Mouse (Mus musculus) B cell, adult 2 months (primary cell): ENCODE measurements around the gene Tyk2.

Source experiments
- DNase-seq, 2 experiments: peaks; one replicate each; pipeline ENCODE4 v3.0.0; 2022

Tyk2 gene

GRCm38 (mm10) chr9:21149077-21149653 lies 18.1 kb upstream of the Tyk2 start:
- no peak for DNase-seq

- DNase-seq: no peak
Observed at GRCm38 (mm10) chr9:21148427-21148826, 17.4 kb upstream of the Tyk2 start.

- peak; percentile 54 to 65 for DNase-seq
Observed at GRCm38 (mm10) chr9:21146722-21147121, 15.7 kb upstream of the Tyk2 start.

GRCm38 (mm10) chr9:21145431-21145830 lies 14.4 kb upstream of the Tyk2 start:
- DNase-seq: no peak

GRCm38 (mm10) chr9:21144361-21144760 lies 13.3 kb upstream of the Tyk2 start:
- DNase-seq: no peak

GRCm38 (mm10) chr9:21141922-21142321 lies 10.9 kb upstream of the Tyk2 start:
- no peak for DNase-seq

- DNase-seq: no peak
Observed at GRCm38 (mm10) chr9:21138386-21138785, 7.3 kb upstream of the Tyk2 start.

GRCm38 (mm10) chr9:21137229-21137628 lies 6.2 kb upstream of the Tyk2 start:
- peak; percentile 83 to 85 for DNase-seq

- DNase-seq: peak; percentile 25 to 27
Observed at GRCm38 (mm10) chr9:21136401-21136800, 5.4 kb upstream of the Tyk2 start.

- peak; percentile 33 to 38 for DNase-seq
Observed at GRCm38 (mm10) chr9:21135941-21136381, 4.9 kb upstream of the Tyk2 start.

- peak in 1 of 2 experiments; percentile 27 for DNase-seq
Observed at GRCm38 (mm10) chr9:21135329-21135890, 4.4 kb upstream of the Tyk2 start.

- DNase-seq: no peak
Observed at GRCm38 (mm10) chr9:21134595-21135328, 3.7 kb upstream of the Tyk2 start.

- DNase-seq: peak; percentile 30 to 37
Observed at GRCm38 (mm10) chr9:21133064-21133707, 2.1 kb upstream of the Tyk2 start.

- DNase-seq: peak in 1 of 2 experiments; percentile 18
Observed at GRCm38 (mm10) chr9:21132102-21132775, 1.2 kb upstream of the Tyk2 start.

GRCm38 (mm10) chr9:21126259-21126627 lies 4.8 kb downstream of the Tyk2 start:
- no peak for DNase-seq

GRCm38 (mm10) chr9:21125502-21126258 lies 5.4 kb downstream of the Tyk2 start:
- DNase-seq: no peak

GRCm38 (mm10) chr9:21124837-21125236 lies 6.2 kb downstream of the Tyk2 start:
- DNase-seq: no peak

- no peak for DNase-seq
Observed at GRCm38 (mm10) chr9:21121483-21121882, 9.6 kb downstream of the Tyk2 start.

- no peak for DNase-seq
Observed at GRCm38 (mm10) chr9:21117073-21117472, 14.0 kb downstream of the Tyk2 start.

- DNase-seq: no peak
Observed at GRCm38 (mm10) chr9:21115105-21115504, 15.9 kb downstream of the Tyk2 start.

GRCm38 (mm10) chr9:21114190-21114589 lies 16.9 kb downstream of the Tyk2 start:
- DNase-seq: no peak

- no peak for DNase-seq
Observed at GRCm38 (mm10) chr9:21113751-21114150, 17.3 kb downstream of the Tyk2 start.
